Mouse (Mus musculus) kidney, embryonic 16.5 days (tissue): ENCODE measurements around the gene Kng1. TPM values are rescaled to one million over a fixed set of nuclear protein-coding genes. Genes with fewer than 3 reads are reported as not detected.

Experiments
- ATAC-seq: fragments of 200-750 bp; cut with Nextera tagmentation; 2 replicates; pipeline ENCODE4 v1.8.0; 2017; ENCODE audit warnings: moderate TSS enrichment; ENCODE audit not compliant: low FRiP score, low TSS enrichment
- H3K27ac ChIP-seq: fragments of 300-500 bp; sonication (generic); 2 replicates; pipeline ENCODE4 v1.5.1; 2014; ENCODE audit warnings: low read length
- H3K27me3 ChIP-seq: fragments of 300-500 bp; sonication (generic); 2 replicates; pipeline ENCODE4 v1.6.1; 2014; ENCODE audit warnings: low read length, control low read depth, mixed read lengths; ENCODE audit not compliant: insufficient read depth
- H3K36me3 ChIP-seq: fragments of 300-500 bp; sonication (generic); 2 replicates; pipeline ENCODE4 v1.6.1; 2014; ENCODE audit warnings: low read length, control low read depth, mixed read lengths; ENCODE audit not compliant: insufficient read depth
- H3K4me1 ChIP-seq: fragments of 300-500 bp; sonication (generic); 2 replicates; pipeline ENCODE4 v1.6.1; 2014; ENCODE audit warnings: low read length, control low read depth, mixed read lengths; ENCODE audit not compliant: insufficient read depth
- H3K4me2 ChIP-seq: fragments of 300-500 bp; sonication (generic); replicated peaks from 2 replicates; pipeline ENCODE4 v1.6.1; 2014; ENCODE audit warnings: low read depth, low read length
- H3K4me3 ChIP-seq: fragments of 300-500 bp; sonication (generic); 2 replicates; pipeline ENCODE4 v1.5.1; 2014; ENCODE audit warnings: mild to moderate bottlenecking, low read length
- H3K9ac ChIP-seq: fragments of 300-500 bp; sonication (generic); replicated peaks from 2 replicates; pipeline ENCODE4 v1.6.1; 2014; ENCODE audit warnings: low read length
- H3K9me3 ChIP-seq: fragments of 300-500 bp; sonication (generic); 2 replicates; pipeline ENCODE4 v1.6.1; 2016; ENCODE audit warnings: low read length, control low read depth
- WGBS: fragments of 180-500 bp; shearing (Covaris S2); extraction: QIAGEN DNeasy Blood & Tissue Kit; methylation state at CpG from one replicate; pipeline ENCODE4 v1.1.7; 2014; 5-methylcytosine and 5-hydroxymethylcytosine counted together
- polyA plus RNA-seq: library from polyadenylated mRNA; unstranded; fragments of >200 nt; fragmentation: Nextera tagmentation; extraction: Ambion mirVana; gene quantifications from 2 replicates; pipeline ENCODE4 v1.2.1, GENCODE M21; 2015

Kng1 gene
- polyA plus RNA-seq, 1 experiment from 2014 or later = 3.6 TPM

GRCm38 (mm10) chr16:23109350-23110280 is 52.0 kb downstream of the Kng1 start:
- no peak for ATAC-seq
- H3K4me3 ChIP-seq = peak overlapping the region; percentile 99
- peaks cover 50% of the 10 kb centered on the region for H3K36me3 ChIP-seq
- H3K4me2 ChIP-seq = peak overlapping the region; percentile 95
- 41% methylated on average over 5 of the region's 5 CpGs for WGBS
- peak overlapping the region; percentile 100 for H3K9ac ChIP-seq
- H3K9me3 ChIP-seq = no peaks in the 10 kb centered on the region
- no peak overlapping the region; the same call in 1 of the 2 replicates for H3K27ac ChIP-seq
- peaks cover 21% of the 10 kb centered on the region for H3K4me1 ChIP-seq
- no peaks in the 10 kb centered on the region for H3K27me3 ChIP-seq

DNA sequence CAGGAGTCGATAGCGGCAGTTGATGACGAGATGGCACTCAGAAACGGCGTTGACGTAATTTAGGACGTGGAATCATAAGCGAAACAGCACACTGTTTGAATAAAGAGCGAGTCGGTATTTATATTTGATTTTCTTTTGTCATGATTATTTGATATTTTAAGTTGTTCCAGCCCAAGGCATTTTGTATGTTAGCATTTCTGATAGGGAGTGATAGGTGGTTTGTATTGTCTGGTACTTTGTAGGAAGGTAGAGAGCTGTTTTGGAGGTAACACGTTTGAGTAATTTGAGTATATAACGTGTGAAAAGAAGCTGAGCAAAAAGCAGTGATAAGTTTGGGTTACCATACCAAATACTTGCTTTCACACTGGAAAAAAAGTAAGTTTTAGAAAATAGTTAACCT is 54.7 kb downstream of the Kng1 start:
- Histone ChIP-seq H3K9ac (no peak overlapping the region), H3K27me3 (no peaks in the 10 kb centered on the region), H3K4me1 (peaks cover 21% of the 10 kb centered on the region), H3K4me2 (no peak overlapping the region), H3K36me3 (peaks cover 53% of the 10 kb centered on the region), H3K4me3 (no peak overlapping the region), H3K9me3 (no peaks in the 10 kb centered on the region), H3K27ac (no peak overlapping the region)
- 76% methylated on average over 12 of the region's 12 CpGs for WGBS
- no peak for ATAC-seq

DNA sequence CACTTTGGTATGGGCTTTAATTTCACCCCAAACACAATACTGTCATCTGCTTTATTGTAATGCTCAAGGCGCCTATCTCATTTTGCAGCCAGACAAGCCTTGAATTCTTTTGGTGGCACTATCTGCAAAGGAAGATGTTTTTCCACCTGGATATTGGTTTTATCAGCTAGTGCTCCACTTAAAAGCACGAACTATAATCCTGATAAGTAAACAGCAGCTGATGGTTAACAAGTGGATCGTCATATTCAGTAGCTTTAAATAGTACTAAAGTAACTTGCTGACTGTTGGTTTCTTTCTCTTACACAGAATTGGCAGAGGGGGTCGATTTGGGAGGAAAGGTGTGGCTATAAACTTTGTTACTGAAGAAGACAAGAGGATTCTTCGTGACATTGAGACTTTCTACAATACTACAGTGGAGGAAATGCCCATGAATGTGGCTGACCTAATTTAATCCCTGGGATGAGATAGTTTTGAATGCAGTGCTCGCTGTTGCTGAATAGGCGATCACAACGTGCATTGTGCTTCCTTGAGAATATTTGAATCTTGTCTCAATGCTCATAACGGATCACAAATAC is 55.3 kb downstream of the Kng1 start:
- 56% methylated on average over 9 of the region's 9 CpGs for WGBS
- H3K27ac ChIP-seq = 0 out of 2 replicates have a peak overlapping the region, but pooled peaks have one; percentile 9
- no peak overlapping the region for H3K4me3 ChIP-seq
- no peak overlapping the region for H3K9ac ChIP-seq
- H3K9me3 ChIP-seq = no peaks in the 10 kb centered on the region
- peaks cover 53% of the 10 kb centered on the region for H3K36me3 ChIP-seq
- ATAC-seq = no peak
- peaks cover 21% of the 10 kb centered on the region for H3K4me1 ChIP-seq
- no peaks in the 10 kb centered on the region for H3K27me3 ChIP-seq
- H3K4me2 ChIP-seq = no peak overlapping the region

DNA sequence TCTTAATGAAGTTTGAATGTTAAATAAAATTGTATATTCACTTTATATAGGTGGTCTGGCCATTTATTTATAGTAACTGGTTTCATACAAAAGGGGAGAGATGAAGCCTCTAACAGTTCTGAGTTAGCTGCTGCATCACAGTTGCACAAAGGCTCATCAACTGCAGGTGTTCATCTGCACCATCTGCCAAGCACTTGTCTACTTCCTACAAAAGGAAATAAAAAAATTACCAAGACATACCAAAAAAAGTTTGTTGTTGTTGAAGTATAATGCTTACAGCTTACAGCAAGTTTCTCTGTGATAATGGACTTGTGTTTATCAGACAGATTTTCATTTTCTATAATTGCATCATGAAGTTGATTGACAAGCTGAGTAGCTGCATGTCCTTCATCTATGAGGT is 56.2 kb downstream of the Kng1 start:
- H3K36me3 ChIP-seq = peaks cover 49% of the 10 kb centered on the region
- ATAC-seq = no peak

GRCm38 (mm10) chr16:23114339-23115171 is 56.9 kb downstream of the Kng1 start:
- WGBS = 59% methylated on average over 5 of the region's 5 CpGs
- H3K9me3 ChIP-seq = no peaks in the 10 kb centered on the region
- H3K36me3 ChIP-seq = peaks cover 43% of the 10 kb centered on the region
- H3K4me2 ChIP-seq = no peak overlapping the region
- no peak overlapping the region for H3K27ac ChIP-seq
- no peaks in the 10 kb centered on the region for H3K27me3 ChIP-seq
- no peak overlapping the region for H3K4me3 ChIP-seq
- no peak overlapping the region for H3K9ac ChIP-seq
- H3K4me1 ChIP-seq = peaks cover 15% of the 10 kb centered on the region
- 0 out of 2 replicates have a peak, but pooled peaks have one; percentile 49 for ATAC-seq

More for the DNA sequence above, 56.2 kb downstream of the Kng1 start:
- H3K27ac ChIP-seq = no peak overlapping the region
- H3K9me3 ChIP-seq = no peaks in the 10 kb centered on the region
- H3K4me2 ChIP-seq = no peak overlapping the region
- no peak overlapping the region for H3K4me3 ChIP-seq
- no peak overlapping the region for H3K9ac ChIP-seq
- peaks cover 21% of the 10 kb centered on the region for H3K4me1 ChIP-seq
- H3K27me3 ChIP-seq = no peaks in the 10 kb centered on the region

GRCm38 (mm10) chr16:23115486-23115885 is 57.8 kb downstream of the Kng1 start:
- H3K36me3 ChIP-seq = peaks cover 41% of the 10 kb centered on the region
- H3K4me3 ChIP-seq = no peak overlapping the region
- ATAC-seq = no peak
- no peak overlapping the region for H3K9ac ChIP-seq
- H3K27ac ChIP-seq = no peak overlapping the region
- H3K4me1 ChIP-seq = peaks cover 7% of the 10 kb centered on the region; the same call in 1 of the 2 replicates
- H3K4me2 ChIP-seq = no peak overlapping the region
- WGBS = 77% methylated on average over 3 of the region's 3 CpGs
- H3K9me3 ChIP-seq = no peaks in the 10 kb centered on the region
- H3K27me3 ChIP-seq = no peaks in the 10 kb centered on the region

- no peak overlapping the region for H3K4me3 ChIP-seq
- no peak overlapping the region for H3K9ac ChIP-seq
- peaks cover 37% of the 10 kb centered on the region for H3K36me3 ChIP-seq
- ATAC-seq = no peak
- no peaks in the 10 kb centered on the region for H3K4me1 ChIP-seq
- H3K27ac ChIP-seq = no peak overlapping the region
- H3K27me3 ChIP-seq = no peaks in the 10 kb centered on the region
- 69% methylated on average over 4 of the region's 4 CpGs for WGBS
- no peaks in the 10 kb centered on the region for H3K9me3 ChIP-seq
- H3K4me2 ChIP-seq = no peak overlapping the region
Measured at GRCm38 (mm10) chr16:23117173-23117572, 59.5 kb downstream of the Kng1 start.

DNA sequence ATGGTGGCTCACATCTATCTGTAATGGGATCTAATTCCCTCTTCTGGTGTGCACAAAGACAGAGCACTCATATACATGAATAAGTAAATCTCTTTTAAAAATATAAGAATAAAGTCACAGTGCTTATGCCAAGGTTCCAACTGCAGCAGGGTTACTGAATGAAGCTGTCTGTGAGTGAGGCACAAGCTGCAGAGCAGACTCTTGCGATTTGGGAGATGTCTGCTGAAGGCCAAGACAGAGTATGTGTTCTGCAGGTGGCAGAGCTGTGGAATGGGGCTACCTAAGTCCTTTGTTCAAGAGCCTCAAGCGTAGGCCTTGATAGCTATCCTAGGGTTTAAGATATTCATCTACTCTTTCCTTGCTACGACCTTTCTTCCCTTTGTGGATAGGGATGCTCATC is 64.8 kb downstream of the Kng1 start:
- Histone ChIP-seq H3K4me2 (no peak overlapping the region), H3K9me3 (no peaks in the 10 kb centered on the region), H3K27ac (no peak overlapping the region), H3K4me3 (no peak overlapping the region), H3K27me3 (no peaks in the 10 kb centered on the region), H3K4me1 (peaks cover 7% of the 10 kb centered on the region), H3K36me3 (peaks cover 32% of the 10 kb centered on the region), H3K9ac (no peak overlapping the region)
- ATAC-seq = no peak
- WGBS = 92% methylated on average over 3 of the region's 3 CpGs

GRCm38 (mm10) chr16:23123104-23123503 is 65.4 kb downstream of the Kng1 start:
- H3K27ac ChIP-seq = no peak overlapping the region
- H3K27me3 ChIP-seq = no peaks in the 10 kb centered on the region
- H3K9ac ChIP-seq = no peak overlapping the region
- H3K4me2 ChIP-seq = no peak overlapping the region
- WGBS = 96% methylated on average over 4 of the region's 4 CpGs
- no peak for ATAC-seq
- H3K4me3 ChIP-seq = no peak overlapping the region
- peaks cover 7% of the 10 kb centered on the region for H3K4me1 ChIP-seq
- no peaks in the 10 kb centered on the region for H3K9me3 ChIP-seq
- peaks cover 32% of the 10 kb centered on the region for H3K36me3 ChIP-seq
